ENCODE assay signal across 41 mouse cellular contexts in genomic region chr14:32778362-32778761, GRCm38 (mm10). TPM values are rescaled to one million over a fixed set of nuclear protein-coding genes. Genes with fewer than 3 reads are reported as not detected.
"Had no signal": no experiment of that assay in that cellular context is flagged by ENCODE, and none has a peak within 500 bp of the region (broad histone marks: within the 10 kb centered on the region; RNA-seq: fewer than 3 reads in every experiment).

No protein-coding gene starts in this region.

- H3K4me3 ChIP-seq: limb, embryonic 10.5 days; limb, embryonic 12.5 days; limb, embryonic 13.5 days; limb, embryonic 15.5 days; liver, embryonic 12.5 days; liver, embryonic 13.5 days; liver, embryonic 15.5 days; lung, embryonic 15.5 days; megakaryocyte, embryonic 14.5 days; midbrain, embryonic 10.5 days; midbrain, embryonic 12.5 days; midbrain, embryonic 13.5 days; midbrain, embryonic 15.5 days; myocyte; neural tube, embryonic 12.5 days had no signal

- H3K27me3 ChIP-seq: limb, embryonic 12.5 days; limb, embryonic 13.5 days; limb, embryonic 15.5 days; liver, embryonic 12.5 days; liver, embryonic 13.5 days; liver, embryonic 15.5 days; lung, embryonic 15.5 days; midbrain, embryonic 12.5 days; midbrain, embryonic 13.5 days; midbrain, embryonic 15.5 days; neural tube, embryonic 12.5 days had no signal

- H3K4me1 ChIP-seq: limb, embryonic 12.5 days; limb, embryonic 13.5 days; limb, embryonic 15.5 days; liver, embryonic 12.5 days; liver, embryonic 13.5 days; liver, embryonic 15.5 days; lung, embryonic 15.5 days; midbrain, embryonic 10.5 days; midbrain, embryonic 12.5 days; midbrain, embryonic 13.5 days; midbrain, embryonic 15.5 days; neural tube, embryonic 12.5 days had no signal

- H3K27ac ChIP-seq: limb, embryonic 10.5 days; limb, embryonic 12.5 days; limb, embryonic 13.5 days; limb, embryonic 15.5 days; liver, embryonic 12.5 days; liver, embryonic 13.5 days; liver, embryonic 14.5 days; liver, embryonic 15.5 days; lung, embryonic 15.5 days; macrophage; midbrain, embryonic 10.5 days; midbrain, embryonic 12.5 days; midbrain, embryonic 13.5 days; midbrain, embryonic 15.5 days; neural tube, embryonic 12.5 days had no signal

- H3K9me3 ChIP-seq: limb, embryonic 10.5 days; limb, embryonic 12.5 days; limb, embryonic 13.5 days; limb, embryonic 15.5 days; liver, embryonic 12.5 days; liver, embryonic 13.5 days; liver, embryonic 15.5 days; lung, embryonic 15.5 days; midbrain, embryonic 10.5 days; midbrain, embryonic 12.5 days; midbrain, embryonic 13.5 days; midbrain, embryonic 15.5 days; neural tube, embryonic 12.5 days had no signal

- H3K36me3 ChIP-seq: limb, embryonic 10.5 days; limb, embryonic 12.5 days; limb, embryonic 13.5 days; limb, embryonic 15.5 days; liver, embryonic 12.5 days; liver, embryonic 13.5 days; liver, embryonic 15.5 days; lung, embryonic 15.5 days; midbrain, embryonic 10.5 days; midbrain, embryonic 12.5 days; midbrain, embryonic 13.5 days; midbrain, embryonic 15.5 days; neural tube, embryonic 12.5 days had no signal

- DNase-seq: left cerebral cortex, postnatal 4 days; liver; liver, embryonic 13.5 days; liver, postnatal 0 days; lung, adult 18-20 months; lung, adult 2 months; lung, embryonic 14.5 days; lung, postnatal 10 days; lung, postnatal 14 days; lung, postnatal 36 days; lung, postnatal 4 days; midbrain, embryonic 14.5 days had no signal

RNA-seq across cellular contexts. Expression of gene Tmem273, which starts 7.4 kb away (rescaled TPM):
- total RNA-seq: left cerebral cortex, postnatal 4 days; megakaryocyte-erythroid progenitor cell, adult 5-6 weeks had no signal

RNA-seq across cellular contexts. Expression of gene Fam170b, which starts 55.4 kb away (rescaled TPM):
- total RNA-seq: left cerebral cortex, postnatal 10 days; left cerebral cortex, postnatal 14 days; left cerebral cortex, postnatal 25 days; left cerebral cortex, postnatal 36 days; left cerebral cortex, postnatal 4 days; megakaryocyte progenitor cell, adult 5-6 weeks; megakaryocyte, adult 5-6 weeks; megakaryocyte-erythroid progenitor cell, adult 5-6 weeks; midbrain, postnatal 0 days had no signal
- polyA plus RNA-seq: limb, embryonic 11.5 days; limb, embryonic 12.5 days; limb, embryonic 13.5 days; limb, embryonic 14.5 days; limb, embryonic 15.5 days; liver, embryonic 11.5 days; liver, embryonic 12.5 days; liver, embryonic 13.5 days; lung, adult 2 months; macrophage; midbrain, embryonic 10.5 days; midbrain, embryonic 11.5 days; midbrain, embryonic 12.5 days; midbrain, embryonic 13.5 days; midbrain, embryonic 14.5 days; midbrain, embryonic 15.5 days; midbrain, postnatal 0 days; myocyte; neural tube, embryonic 11.5 days; neural tube, embryonic 12.5 days had no signal
